Mouse (Mus musculus) 3T3-L1 (cell line): ENCODE results near the gene Dapp1.
"Not testable (repeated sequence)": the region's sequence is repeated elsewhere in the genome, so short reads cannot be mapped to it uniquely, and the experiment has no call there.

ENCODE experiments used
- DNase-seq: peaks from one replicate; pipeline ENCODE4 v3.0.0-alpha.2; 2015; ENCODE audit warnings: low read depth, low spot score

Gene Dapp1

DNA sequence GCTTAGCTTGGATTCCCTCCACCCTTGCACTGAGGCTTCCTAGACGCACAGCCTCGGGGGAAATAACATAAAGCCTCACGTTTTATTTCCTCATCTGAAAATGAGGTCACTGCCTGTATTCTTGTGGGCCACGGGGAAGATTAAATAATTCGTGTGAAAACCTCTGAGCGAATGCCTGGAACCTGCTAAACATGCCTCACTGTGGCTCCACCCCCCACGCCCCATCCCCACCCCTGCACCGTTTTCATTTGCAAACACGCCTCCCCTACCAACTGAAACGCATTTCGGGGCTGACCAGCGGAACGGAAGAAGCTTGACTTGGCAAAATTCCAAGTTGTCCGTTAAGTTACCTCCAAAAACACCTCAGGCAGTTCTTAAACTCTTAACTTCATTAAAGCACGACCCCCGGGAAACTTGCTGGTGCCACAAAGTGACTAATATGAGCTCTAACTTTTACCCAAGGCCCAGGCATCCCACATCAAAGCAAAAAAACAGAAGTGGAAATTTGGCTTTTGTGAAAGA is 25.7 kb downstream of the Dapp1 start:
- DNase-seq: no peak

GRCm38 (mm10) chr3:137954256-137954916 is 27.0 kb downstream of the Dapp1 start:
- DNase-seq: no peak

- peak; percentile 78 for DNase-seq
Observed at GRCm38 (mm10) chr3:137952914-137953880, 28.1 kb downstream of the Dapp1 start.

- DNase-seq: peak; percentile 95
Observed at GRCm38 (mm10) chr3:137952225-137952913, 29.0 kb downstream of the Dapp1 start.

DNA sequence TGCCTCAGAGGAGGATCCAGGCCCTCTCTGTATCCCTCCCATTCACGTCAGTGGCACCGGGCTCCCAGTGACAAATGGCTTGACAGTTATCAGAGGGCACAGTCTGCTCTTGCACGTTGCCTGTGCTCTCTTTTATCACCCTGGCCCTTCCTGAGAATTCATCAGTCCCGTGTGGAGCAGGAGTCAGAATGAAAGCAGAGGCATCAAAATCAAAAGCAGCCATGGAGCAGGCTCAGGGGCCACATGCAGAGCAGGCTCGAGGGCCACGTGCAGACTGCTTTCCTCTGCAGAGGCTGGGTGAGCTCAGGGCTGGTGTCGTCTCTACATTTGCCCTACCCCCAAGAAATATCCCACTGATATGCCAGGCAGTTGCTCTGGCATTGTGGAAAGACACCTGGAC is 29.5 kb downstream of the Dapp1 start:
- DNase-seq: no peak

DNA sequence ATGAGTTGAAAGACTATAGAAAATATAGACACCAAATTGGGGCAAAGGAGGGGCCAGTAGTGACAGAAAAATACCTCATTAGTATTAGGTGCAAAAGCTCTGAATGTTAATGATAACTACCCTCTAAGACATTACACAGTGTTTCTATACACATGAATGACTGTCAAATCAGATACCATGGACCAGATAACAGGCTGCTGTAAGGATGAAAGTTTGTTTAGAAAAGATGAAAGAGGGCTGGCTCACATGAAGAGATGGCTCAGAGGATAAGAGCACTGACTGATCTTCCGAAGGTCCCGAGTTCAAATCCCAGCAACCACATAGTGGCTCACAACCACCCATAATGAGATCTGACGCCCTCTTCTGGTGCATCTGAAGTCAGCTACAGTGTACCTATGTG is 30.0 kb downstream of the Dapp1 start:
- DNase-seq: not testable (repeated sequence)

DNA sequence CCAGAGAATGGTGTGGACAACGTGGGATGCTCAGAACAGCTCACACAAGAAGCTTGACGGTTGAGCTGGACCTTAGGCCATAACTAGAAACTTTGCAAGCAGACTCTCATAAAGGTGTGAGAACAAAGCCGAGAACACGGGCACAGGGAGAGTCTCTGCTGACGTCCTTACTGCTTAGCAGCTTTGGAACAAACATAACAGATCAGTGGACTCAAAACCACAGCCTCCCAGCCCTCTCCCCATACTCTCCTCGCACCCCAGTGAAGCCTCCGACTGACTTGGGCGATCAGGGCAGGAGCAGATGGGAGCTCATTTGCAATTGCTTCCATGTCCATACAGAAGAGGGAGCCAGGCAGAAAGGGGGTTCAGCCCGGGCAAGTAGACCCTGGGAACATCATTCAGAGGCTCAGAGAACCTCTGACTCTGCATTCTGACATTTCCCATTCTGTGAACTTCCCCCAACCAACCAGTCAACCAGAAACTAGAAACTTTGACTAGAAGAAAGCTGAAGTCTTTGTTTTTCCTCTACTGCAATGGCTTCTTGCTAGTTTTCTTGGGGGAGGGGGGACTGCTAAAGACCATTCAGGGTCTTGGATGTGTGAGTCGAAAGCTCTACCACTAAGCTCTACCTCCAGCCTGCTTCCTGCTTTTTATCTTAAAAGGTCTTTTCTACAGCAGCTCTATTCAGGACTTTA is 31.0 kb downstream of the Dapp1 start:
- no peak for DNase-seq

DNA sequence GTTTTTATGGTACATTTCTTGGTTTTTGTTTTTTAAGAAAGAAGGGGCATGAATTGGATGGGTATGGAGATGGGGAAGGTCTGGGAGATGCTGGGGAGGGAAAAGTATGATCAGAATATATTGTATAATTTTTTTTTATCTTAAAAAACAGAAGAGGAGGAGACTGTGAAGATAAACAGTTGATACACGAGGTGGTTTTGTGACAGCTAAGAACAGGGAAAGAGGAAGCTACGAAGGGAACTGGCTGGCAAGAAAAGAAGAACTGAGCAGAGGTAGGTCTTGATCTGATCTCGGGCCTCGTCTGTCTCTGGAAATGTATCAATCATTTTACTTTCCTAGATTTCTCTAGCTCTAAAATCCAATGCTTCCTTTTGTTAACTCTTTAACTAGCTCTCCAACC is 33.8 kb downstream of the Dapp1 start:
- no peak for DNase-seq

GRCm38 (mm10) chr3:137946827-137947226 is 34.5 kb downstream of the Dapp1 start:
- DNase-seq: no peak

DNA sequence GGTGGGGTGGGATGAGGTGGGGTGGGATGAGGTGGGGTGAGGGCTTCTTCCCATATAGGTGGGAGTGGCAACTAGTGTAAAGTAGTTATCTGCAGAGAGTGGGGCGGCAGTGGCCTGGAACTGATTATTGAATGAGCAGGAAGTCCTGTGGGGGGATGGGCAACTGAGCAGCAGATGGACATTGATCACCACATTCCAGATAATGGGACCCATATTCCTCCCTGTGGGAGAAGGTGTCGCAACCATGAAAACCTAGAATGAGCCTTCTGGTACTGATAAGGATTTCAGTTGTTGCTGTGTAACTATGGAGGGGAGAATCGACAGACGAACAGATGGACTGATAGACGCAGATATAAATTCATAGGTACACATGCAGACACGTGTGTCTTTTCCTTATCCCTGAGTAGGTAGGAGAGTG is 37.6 kb downstream of the Dapp1 start:
- no peak for DNase-seq

DNA sequence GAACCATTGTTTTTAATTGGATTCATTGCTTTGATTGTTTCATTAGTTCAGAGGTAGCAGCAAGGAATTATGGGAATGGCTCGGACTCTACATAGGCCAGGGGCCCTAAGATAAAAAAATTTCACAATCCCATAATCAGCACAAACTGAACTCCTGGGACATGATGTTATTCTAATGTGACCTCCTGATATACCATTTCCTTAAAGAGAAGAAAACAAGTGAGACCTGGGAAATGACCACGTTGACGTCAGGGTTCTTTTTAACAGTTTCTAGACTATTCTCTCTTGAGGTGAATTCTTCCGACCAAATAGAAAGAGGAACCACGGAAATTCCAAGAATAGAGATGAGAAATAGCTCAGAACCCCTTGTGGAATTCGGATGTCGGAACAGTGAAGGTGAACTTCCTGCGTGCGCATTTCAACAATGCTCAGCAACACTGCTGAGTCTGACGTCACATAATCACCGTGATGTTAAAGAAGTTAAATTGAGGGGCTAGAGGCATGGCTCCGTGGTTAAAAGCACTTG is 39.2 kb downstream of the Dapp1 start:
- no peak for DNase-seq

DNA sequence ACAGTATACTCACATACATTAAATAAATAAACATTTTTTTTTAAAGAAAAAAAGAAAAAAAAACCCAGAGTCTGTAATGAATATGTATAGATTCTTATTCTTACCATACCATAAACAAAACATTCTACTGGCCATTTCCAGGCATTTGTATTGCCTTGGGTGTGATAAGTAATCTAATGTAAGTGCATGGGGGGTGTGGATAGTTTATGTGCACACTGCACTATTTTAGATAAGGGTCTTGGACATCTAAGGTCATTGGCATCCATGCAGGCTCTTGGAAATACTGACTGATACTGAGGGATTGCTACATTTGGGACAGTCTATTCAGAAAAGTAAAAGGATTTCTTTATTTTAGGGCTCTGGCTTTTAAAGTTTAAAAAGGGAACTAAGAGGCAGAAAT is 39.8 kb downstream of the Dapp1 start:
- DNase-seq: no peak

DNA sequence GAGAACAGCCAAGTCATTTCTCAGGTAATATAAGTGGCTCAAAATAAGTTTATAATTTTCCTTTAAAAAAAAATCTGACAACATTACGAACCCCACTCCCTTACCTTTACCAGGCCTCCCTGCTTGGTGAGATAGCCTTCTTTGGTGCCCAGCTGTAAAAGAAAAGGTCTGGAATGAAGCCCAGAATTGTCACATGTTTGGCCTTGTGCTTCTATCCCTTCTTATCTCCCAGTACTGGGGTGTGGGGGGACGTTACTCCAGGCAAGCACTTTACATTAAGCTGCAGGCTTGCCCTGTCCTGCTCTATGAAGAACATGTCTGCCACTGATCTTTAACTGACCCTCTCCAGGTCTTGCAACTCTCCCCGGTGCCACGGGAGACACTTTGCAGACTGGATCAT is 40.6 kb downstream of the Dapp1 start:
- DNase-seq: peak; percentile 27

- peak; percentile 50 for DNase-seq
Observed at GRCm38 (mm10) chr3:137938608-137939007, 42.7 kb downstream of the Dapp1 start.

DNA sequence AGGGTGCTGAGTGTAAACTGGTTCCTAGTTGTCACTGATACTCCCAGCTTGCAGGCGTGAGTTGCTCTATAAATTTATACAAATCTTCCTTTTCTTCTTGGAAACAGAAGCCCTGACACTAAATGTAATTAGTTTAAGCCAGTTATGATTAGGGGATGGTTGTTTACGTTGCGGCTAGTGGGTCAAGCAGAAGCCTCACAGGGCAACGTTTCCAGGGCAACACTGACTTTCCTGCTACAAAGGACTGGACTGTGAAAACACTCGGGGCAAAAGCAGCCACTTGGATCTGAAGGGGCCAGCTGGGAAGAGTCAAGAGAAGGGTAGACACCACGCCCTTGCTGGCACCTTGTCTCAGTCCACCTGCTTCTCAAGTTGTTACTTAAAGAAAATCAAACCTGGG is 44.8 kb downstream of the Dapp1 start:
- no peak for DNase-seq

DNA sequence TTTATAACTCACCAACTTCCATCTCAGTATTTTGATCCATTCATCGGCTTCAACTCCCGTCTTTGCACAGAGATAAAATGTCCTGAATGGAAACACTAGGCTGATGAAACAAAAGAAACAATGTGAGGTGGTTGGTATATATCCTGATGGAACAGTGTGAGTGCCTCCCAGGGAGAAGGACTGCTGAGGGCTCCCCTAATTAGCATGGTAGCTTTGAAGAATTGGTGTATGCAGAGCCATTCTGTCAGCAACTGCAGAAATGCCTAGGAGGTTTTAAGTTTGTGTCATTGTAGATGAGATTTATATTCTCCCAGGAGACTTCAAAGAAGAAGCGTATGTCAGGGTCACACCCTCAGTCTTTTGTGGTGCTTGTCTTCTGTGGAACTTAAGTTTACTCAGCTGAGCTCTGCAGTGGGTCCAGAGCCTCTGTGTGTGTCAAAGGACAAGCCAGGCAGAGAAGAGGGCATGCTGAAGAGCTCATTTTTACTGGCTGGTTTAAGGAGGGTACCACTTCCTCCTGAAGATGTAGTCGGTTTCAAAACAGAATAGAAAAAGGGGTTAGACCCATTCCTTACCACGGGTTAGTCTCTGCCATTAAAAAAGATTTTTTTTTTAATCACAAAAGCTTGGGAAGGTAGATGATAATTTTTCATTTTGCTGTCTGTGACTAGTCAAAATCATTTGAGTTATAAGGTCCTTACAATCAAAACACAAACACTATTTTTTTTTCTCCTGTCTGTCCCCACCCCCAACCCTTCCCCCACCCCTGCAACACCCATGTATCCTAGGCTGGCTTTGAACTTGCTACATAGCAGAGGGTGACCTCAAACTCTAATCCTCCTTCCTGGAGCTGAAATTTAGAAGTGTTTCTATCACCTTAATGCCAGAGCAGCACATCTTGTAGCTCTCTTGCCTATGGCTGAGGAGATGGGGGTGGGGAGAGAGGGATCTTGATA is 45.5 kb downstream of the Dapp1 start:
- no peak for DNase-seq

- peak; percentile 62 for DNase-seq
Observed at GRCm38 (mm10) chr3:137933986-137934385, 47.4 kb downstream of the Dapp1 start.

DNA sequence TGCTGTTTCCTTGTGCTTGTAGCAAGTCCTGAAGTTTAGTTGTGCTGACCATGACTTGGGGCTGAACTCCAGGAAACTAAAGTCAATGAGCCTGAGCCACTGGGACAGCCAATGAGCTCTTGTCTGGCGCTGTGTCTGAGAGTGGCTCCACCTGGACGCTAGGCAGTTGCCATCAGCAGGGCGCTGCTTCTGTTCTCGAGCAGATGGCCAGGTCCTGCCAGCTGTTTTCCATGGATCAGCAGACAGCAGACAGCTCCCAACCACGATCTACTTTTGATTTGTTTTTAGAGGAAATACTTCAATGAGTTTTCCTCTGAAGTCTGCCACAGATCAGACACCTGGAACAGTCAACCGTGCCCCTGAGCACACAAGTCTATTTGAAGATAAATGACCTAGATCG is 48.6 kb downstream of the Dapp1 start:
- DNase-seq: no peak

- peak; percentile 40 for DNase-seq
Observed at GRCm38 (mm10) chr3:137929940-137930339, 51.4 kb downstream of the Dapp1 start.

DNA sequence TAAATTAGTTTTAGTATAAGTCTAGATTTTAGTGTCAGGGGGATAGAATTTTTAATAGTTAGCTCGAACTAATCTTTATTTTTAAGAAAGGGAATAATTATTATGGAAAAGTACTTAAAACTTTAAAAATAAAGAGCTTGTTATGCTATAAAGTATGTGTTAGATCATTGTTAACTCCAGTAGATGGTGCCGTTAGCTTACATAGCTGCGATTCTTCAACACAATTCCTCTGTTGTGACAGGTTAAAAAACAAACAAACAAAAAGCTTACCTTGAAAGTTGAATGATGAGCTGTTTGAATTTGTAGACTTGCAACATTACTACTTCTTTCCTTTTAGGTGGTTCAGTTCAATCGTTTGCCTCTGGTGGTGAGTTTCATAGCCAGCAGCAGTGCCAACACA is 54.3 kb downstream of the Dapp1 start:
- DNase-seq: no peak
